Mouse (Mus musculus) adrenal gland, adult 18-20 months (tissue): ENCODE data around the gene Mei4. TPM values are rescaled to one million over a fixed set of nuclear protein-coding genes. Genes with fewer than 3 reads are reported as not detected.

Experiments used
- DNase-seq, 2 experiments: peaks; one replicate each; pipeline ENCODE4 v3.0.0; 2021 to 2022; ENCODE audit warnings: low spot score in 2 of 2
- total RNA-seq, 2 experiments: library from RNA; stranded (reverse); gene quantifications; 1 replicate in 1 of 2; 2 replicates in 1 of 2; pipeline ENCODE4 v1.2.3; 2021

Mei4 gene
- total RNA-seq, 2 experiments from 2014 or later, result 0.17 to 0.70 TPM

DNA sequence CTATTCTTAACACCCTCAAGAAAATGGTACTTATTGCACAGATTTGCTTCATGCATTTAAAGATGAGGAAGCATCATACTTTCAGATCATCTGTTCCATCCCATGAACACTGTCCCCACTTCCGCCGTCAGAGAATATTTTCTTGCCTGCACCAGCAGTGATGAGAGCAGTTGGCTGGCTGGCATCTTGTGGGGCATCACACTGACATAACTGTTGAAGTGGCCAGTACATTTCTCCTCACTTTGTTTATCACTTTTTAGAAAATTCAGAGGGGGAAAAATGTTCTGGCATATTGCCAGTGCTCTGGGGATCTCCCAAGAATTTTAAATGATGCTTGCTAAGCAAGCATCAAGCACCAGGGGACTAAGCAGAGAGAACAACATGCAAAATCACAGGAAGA, 251.4 kb downstream of the Mei4 start:
- no peak for DNase-seq

GRCm38 (mm10) chr9:82136119-82136518, 272.6 kb downstream of the Mei4 start:
- DNase-seq, result no peak

GRCm38 (mm10) chr9:82160143-82160542, 296.7 kb downstream of the Mei4 start:
- no peak for DNase-seq

GRCm38 (mm10) chr9:82162415-82162814, 298.9 kb downstream of the Mei4 start:
- no peak for DNase-seq

DNA sequence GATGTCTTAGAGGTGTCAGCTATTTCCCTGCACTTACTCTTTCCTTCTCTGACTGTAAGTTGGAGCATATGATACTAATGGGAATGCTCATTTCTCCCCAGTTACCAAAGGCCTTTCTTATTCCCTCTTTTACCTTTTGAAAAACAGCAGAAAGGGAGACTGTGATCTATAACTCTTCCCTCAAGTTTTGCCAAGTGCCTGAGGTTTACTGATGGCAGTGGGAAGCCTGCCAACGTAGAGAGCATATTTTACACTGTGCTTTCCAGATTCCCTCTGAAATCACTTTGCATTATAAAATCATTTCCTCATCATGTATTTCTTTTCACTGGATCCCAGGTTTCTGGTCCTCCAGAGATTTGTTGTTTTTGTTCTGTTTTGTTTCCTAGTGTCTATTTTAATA, 354.5 kb downstream of the Mei4 start:
- no peak for DNase-seq

DNA sequence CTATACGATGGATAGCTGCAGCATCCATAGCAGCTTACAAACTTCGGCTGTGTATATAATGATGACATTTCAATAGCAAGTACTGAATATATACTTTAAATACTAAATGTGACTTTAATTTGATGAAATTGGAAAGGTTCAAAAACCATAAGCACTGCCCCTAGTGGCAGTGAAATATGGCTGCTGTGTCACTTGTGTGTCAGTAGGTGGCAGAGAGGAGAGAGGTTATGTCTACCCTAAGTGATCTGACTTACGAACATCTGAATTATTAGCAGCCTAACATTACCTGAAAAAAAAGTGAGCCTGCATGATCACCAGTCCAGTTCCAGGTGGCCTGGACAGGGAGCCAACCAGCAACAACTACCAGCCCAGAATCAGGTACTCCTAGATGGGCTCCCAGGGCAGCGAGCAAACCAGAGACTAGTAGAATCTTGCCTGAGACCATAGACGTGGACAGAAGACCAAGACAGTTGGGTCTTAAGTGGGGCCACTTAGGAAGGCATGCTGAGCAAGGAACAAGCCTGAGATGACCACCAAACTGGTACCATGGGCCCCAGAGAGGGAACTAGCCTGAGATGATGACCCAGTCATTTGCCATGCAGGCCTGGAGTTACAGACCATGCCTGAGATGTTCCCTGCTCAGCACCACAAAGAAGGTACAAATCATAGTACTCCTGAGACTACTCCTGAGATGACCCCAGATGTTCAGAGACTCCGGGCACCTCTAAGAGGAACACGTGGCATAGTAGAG, 384.4 kb downstream of the Mei4 start:
- DNase-seq, result no peak

Other genes starting within 250 kb of the Mei4 start
- 10 to 100 TPM; 12.7 to 16.6 TPM for gene Htr1b, start 229.8 kb upstream of the Mei4 start, total RNA-seq